Mouse (Mus musculus): ENCODE data around the gene Aco2.

Aco2 gene

GRCm38 (mm10) chr15:81917621-81918463 lies 45.7 kb downstream of the Aco2 start:
- peak in 1 of 2 experiments; percentile 61 for DNase-seq (ENCODE audit: low spot score in 2 of 2)

DNA sequence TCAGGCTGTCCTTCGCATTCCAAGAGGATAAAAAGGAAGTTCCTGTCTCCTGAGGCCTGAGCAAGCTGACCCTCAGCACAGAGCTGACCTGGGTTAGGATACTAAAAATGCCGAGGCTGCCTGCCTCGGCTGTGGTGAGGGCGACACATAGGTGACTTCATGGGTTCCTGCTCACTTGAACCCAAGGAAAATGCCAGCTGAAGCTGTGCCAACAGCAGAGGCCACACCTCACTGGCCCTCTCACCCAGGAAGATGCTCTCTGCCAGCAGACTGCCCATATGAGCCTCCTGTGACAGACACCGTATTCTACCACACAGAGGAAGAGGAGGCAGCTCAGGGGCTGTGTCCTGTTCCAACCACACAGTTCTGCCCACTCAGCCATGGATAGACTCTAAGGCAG lies 47.0 kb downstream of the Aco2 start:
- no peak for DNase-seq (ENCODE audit: low spot score in 2 of 2)

- DNase-seq (ENCODE audit: low spot score in 2 of 2) = no peak
Observed at GRCm38 (mm10) chr15:81920546-81921217, 48.6 kb downstream of the Aco2 start.

DNA sequence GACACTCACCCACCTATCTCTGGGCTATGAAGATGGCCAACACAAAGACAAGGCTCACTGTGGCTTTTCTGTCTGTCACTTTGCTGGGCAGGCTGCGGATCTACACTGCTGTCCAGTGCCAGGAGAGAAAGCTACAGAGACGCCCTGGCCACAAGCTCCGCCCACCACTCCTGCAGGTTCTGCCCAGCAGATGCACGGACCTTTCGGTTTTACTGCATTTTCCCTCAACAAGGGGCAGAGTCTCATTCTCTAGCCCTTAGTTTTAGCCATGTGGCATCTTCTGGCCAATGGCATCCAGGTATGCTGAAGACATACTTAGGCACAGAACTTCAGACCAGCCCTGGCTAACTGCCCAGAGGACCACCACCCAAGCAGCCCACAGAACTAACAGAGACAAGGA lies 49.1 kb downstream of the Aco2 start:
- no peak for DNase-seq (ENCODE audit: low spot score in 2 of 2)

- no peak for DNase-seq (ENCODE audit: low spot score in 2 of 2)
Observed at GRCm38 (mm10) chr15:81924933-81925332, 52.8 kb downstream of the Aco2 start.

GRCm38 (mm10) chr15:81925760-81926445 lies 53.8 kb downstream of the Aco2 start, which contains the start of gene Polr3h:
Gene Polr3h (minus strand): TSS chr15:81926240.
- peak; percentile 83 to 88 for DNase-seq (ENCODE audit: low spot score in 2 of 2)

DNA sequence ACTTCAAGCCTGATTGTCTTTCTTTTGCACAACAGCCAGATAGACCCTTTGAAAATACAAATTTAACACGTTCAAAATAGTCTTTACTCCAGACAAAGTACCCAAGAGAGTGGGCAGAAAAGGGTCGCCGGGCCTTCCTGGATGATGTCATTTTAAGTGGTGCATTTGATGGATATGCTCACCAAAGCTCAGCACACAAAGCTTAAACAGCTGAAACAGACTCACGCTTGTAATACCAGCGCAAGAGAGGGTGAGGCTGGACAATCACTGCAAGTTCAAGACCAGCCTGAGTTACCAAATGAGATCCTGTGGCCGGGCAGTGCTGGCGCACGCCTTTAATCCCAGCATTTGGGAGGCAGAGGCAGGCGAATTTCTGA lies 54.3 kb downstream of the Aco2 start:
- no peak for DNase-seq (ENCODE audit: low spot score in 2 of 2)

GRCm38 (mm10) chr15:81927741-81928140 lies 55.6 kb downstream of the Aco2 start:
- DNase-seq (ENCODE audit: low spot score in 2 of 2) = no peak

- DNase-seq (ENCODE audit: low spot score in 2 of 2) = no peak
Observed at GRCm38 (mm10) chr15:81928277-81928676, 56.2 kb downstream of the Aco2 start.

- no peak for DNase-seq (ENCODE audit: low spot score in 2 of 2)
Observed at GRCm38 (mm10) chr15:81932951-81933470, 60.9 kb downstream of the Aco2 start.

GRCm38 (mm10) chr15:81933986-81934385 lies 61.9 kb downstream of the Aco2 start:
- no peak for DNase-seq (ENCODE audit: low spot score in 2 of 2)

DNA sequence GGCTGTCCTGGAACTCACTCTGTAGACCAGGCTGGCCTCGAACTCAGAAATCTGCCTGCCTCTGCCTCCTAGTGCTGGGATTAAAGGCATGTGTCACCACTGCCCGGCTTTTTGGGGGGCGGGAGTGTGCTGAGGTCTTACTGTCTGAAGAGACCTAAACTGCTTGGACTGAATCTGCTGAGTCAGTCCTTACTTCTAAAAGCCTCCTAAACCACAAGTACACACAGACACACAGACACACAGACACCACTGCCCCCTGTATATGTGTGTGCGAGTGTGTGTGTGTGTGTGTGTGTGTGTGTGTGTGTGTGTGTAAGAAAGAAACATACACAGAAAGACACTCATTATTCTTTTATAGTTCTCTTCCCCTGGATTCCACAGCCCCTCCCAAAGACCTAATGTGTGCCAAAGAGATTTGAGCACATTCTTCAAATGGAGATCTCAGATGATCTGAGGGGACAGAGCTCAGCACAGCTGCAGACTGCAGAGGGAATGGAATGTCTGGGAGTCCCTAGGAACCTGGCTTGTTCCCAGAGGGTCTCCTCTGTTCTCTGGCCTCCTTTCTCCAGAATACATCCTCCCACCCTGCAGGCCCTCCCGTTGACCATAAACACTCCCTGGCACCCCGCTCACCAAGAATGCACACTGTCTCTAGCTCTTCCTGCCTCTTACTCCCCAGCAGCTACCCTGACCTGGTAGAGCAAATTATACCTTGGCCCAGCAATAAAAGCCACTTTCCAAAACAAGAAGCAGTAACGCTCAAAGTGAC lies 63.9 kb downstream of the Aco2 start:
- DNase-seq (ENCODE audit: low spot score in 2 of 2) = no peak

GRCm38 (mm10) chr15:81936679-81937078 lies 64.6 kb downstream of the Aco2 start, which contains the start of gene Csdc2:
Gene Csdc2 (plus strand): TSS chr15:81936759.
- DNase-seq (ENCODE audit: low spot score in 2 of 2) = no peak

DNA sequence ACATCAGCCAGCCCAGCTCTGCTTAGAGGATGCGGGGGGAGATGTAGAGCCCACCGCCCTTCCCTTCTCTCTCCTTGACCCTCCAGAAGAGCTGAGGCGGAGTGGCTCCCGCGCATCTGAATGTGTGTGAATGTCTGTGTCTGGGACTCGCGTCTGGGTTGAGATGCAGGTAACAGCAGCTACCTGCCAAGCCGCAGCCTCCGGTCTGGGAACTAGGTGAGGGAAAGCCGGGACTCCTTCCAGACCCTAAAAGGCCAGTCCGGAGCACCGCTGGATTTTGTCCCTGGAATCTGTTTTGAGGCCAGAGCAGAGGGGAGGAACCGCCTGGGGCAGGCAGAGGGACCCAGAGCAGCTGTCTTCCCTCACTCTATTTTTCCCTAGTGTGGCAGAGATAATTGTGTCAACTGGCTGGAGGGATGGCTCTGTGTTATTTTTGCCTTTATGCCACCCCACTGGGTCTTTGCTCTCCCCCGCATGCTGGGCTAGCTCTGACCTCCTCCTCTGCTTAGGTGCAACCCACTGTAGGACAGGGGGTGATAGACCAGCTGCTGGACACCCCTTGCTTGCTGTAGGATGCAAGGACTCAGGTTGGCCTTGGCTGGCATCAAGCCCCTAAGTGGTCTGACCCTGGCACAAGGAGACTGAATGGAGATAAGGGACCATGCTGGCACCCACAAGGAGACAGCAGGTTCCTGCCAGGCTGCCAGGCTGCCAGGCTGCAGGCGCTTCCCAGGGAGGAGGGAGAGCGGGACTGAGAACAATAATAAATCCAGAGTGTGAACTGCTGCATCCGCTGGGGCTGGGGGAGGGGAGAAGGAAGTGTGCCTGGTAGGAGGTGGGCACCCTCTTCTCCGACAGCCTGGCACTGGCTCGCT lies 65.2 kb downstream of the Aco2 start:
- no peak for DNase-seq (ENCODE audit: low spot score in 2 of 2)

- no peak for DNase-seq (ENCODE audit: low spot score in 2 of 2)
Observed at GRCm38 (mm10) chr15:81938246-81938645, 66.1 kb downstream of the Aco2 start.

DNA sequence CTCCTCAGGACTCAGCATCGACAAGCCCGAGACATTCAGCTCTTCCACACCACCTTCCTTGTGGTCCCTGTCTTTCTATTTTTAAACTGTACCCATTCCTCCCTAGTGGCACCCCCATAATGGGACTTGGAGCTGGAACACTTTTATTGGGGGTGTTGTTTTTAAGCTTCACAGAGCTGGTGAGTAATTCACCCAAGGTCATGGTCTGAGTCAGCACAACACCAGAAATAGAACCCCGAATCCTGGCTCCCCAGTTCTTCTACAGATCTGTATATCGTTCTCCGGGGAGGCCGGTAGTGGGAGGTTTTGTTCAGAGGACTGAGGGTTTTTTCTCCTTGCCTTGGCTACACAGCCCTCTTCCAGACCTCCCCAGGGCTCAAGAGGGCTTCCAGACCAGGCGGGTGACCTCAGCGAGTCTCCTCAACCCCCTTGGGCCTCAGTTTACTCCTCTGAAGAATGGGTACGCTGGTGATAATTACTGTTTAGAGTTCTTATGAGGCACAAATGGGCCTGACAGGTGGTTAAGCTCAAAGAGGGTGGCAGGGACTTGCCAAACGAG lies 67.1 kb downstream of the Aco2 start:
- no peak for DNase-seq (ENCODE audit: low spot score in 2 of 2)

DNA sequence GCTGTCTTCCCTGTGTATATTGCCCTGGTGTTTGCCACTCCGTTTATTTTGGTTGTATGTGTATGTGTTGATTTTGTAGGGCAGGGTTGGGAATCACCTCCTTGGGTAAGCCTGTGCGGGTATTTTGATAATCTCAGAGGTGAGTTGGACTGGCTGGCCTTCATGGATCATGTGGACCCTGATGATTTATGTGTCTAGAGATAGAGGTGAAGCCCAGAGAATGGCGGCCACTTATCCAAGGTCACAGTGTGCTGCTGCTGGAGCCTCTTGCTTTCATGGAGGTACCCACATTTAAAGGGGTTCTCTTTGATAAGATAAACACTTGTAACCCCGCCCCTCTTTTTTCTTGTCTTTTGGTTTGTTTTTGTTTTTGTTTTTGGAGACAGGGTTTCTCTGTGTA lies 67.7 kb downstream of the Aco2 start:
- DNase-seq (ENCODE audit: low spot score in 2 of 2) = no peak

DNA sequence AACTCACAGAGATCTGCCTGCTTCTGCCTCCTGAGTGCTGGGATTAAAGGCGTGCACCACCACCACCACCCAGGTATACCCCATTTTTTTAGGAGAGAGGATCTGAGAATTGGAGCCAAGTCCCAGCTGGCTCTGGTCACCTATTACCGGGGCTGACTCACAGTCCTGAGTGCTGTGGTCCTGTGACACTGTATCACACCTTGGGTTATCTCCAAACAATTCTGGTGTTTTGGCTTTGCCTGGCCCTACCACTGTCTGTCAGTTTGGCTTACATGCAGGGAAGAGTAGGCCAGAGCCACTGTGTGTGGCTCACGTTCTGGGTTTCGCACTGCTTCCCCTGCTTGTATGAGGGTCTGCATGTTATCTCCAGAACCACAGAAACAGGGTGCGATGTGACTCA lies 68.1 kb downstream of the Aco2 start:
- DNase-seq (ENCODE audit: low spot score in 2 of 2) = no peak

DNA sequence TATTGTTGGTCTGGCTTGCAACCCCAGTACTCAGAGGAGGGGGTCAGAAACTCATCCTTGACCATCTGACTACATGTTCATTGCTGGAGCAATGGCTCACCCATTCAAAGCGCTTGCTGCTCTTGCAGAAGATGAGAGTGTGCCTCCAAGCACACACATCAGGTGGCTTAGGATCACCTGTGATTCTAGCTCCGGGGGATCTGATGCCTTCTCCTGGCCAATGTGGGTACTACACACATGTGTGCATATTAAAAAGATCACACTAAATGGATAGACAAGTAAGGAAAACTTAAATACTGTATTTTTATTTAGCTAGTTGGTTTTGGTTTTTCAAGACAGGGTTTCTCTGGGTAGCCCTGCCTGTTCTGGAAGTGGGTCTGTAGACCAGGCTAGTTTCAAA lies 68.9 kb downstream of the Aco2 start:
- DNase-seq (ENCODE audit: low spot score in 2 of 2) = no peak

GRCm38 (mm10) chr15:81943176-81943749 lies 71.2 kb downstream of the Aco2 start:
- DNase-seq (ENCODE audit: low spot score in 2 of 2) = no peak

Measured in urinary bladder, adult 18-20 months (tissue).